Mouse (Mus musculus) natural killer cell, adult 2 months (primary cell): Measurements from ENCODE around the gene Hikeshi.
A peak's percentile ranks its signal among the peaks of the same experiment; 100 is the strongest.

Source experiments
- DNase-seq, 2 experiments: peaks; one replicate each; pipeline ENCODE4 v3.0.0; 2022; ENCODE audit warnings: low spot score in 2 of 2

Hikeshi gene

GRCm38 (mm10) chr7:89913432-89914158 is 27.4 kb downstream of the Hikeshi start:
- DNase-seq, result no peak

GRCm38 (mm10) chr7:89912356-89912755 is 28.6 kb downstream of the Hikeshi start:
- no peak for DNase-seq

DNA sequence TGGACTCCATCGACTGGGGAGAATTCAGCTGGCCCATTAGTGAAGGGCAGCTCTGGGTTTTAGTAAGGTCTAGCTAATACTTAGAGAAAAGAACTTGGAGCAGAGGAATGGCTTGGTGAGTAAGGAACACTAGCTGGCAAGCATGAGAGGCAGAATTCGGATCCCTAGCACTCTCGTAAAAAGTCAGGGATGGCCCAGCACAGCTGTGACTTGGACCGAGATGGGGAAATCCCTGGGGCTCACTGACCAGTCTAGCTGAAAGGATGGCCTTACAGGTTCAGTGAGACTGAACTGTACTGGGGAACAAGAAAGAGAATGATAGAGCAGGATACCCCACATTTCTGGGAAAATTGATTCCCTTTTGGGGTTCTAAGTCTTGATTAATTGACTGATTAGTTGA is 31.3 kb downstream of the Hikeshi start:
- no peak for DNase-seq

- no peak for DNase-seq
These were observed 31.9 kb downstream of the Hikeshi start for GRCm38 (mm10) chr7:89908899-89909621.

GRCm38 (mm10) chr7:89908421-89908820 is 32.6 kb downstream of the Hikeshi start:
- no peak for DNase-seq

- peak; percentile 45 to 63 for DNase-seq
These were observed 33.1 kb downstream of the Hikeshi start for GRCm38 (mm10) chr7:89907950-89908349.

GRCm38 (mm10) chr7:89903442-89904343 is 37.3 kb downstream of the Hikeshi start, which contains the start of gene Ccdc81:
Gene Ccdc81, minus strand, starts transcription at chr7:89903629.
- DNase-seq, result no peak

DNA sequence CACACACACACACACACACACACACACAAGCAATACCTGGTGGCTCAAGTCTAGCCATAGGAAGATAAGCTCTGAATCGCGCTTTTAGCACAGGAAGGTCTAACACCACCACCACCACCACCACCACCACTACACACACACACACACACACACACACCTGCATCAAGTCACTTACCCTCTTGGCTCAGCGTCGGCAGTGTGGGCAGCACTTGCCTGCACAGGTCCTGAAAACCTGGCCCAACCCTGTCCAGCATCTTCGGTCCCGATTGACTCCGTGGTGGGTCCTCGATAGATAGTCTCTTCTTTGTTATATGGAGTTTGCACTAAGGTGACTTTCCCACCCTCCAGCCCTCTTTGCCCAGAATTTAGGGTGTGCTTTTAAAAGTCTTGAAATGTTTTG is 38.0 kb downstream of the Hikeshi start:
- no peak for DNase-seq

- no peak for DNase-seq
These were observed 49.1 kb downstream of the Hikeshi start for GRCm38 (mm10) chr7:89891856-89892255.

DNA sequence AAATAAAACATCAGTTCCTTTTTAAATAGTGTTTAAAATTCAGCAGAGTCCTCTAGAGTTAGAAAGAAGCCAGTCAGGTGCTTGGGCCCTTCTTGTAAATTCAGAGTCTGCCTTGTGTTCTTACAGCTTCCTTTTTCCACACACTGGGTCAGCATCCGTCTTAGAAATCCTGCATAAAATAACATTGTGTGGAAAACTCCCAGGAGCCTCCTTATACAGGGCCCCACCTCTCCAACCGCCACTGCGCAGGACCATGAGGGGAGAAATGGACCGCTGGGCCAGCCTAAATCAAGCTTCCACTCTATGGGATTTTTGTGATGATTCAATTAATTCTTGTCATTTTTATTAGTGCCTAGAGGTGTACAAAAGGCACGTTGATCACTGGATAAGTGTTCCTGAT is 49.6 kb downstream of the Hikeshi start:
- no peak for DNase-seq

- DNase-seq, result no peak
These were observed 56.5 kb downstream of the Hikeshi start for GRCm38 (mm10) chr7:89884551-89884950.

GRCm38 (mm10) chr7:89879686-89880085 is 61.3 kb downstream of the Hikeshi start:
- DNase-seq, result no peak
